Mouse (Mus musculus): ENCODE data around the gene Olfr130.

The Olfr130 gene

GRCm38 (mm10) chr17:38063621-38064020, at the start of gene Olfr130:
Gene Olfr130 (plus strand): TSS chr17:38063921.
- DNase-seq (ENCODE audit: low spot score in 2 of 2) = no peak

GRCm38 (mm10) chr17:38016341-38016740, 47.4 kb upstream of the Olfr130 start:
- DNase-seq (ENCODE audit: low spot score in 2 of 2) = no peak

- no peak for DNase-seq (ENCODE audit: low spot score in 2 of 2)
Measured at GRCm38 (mm10) chr17:38026297-38026696, 37.4 kb upstream of the Olfr130 start.

- no peak for DNase-seq (ENCODE audit: low spot score in 2 of 2)
Measured at GRCm38 (mm10) chr17:38059979-38060378, 3.7 kb upstream of the Olfr130 start, which contains the start of gene Olfr129. Gene Olfr129 (minus strand): TSS chr17:38060079.

- no peak for DNase-seq (ENCODE audit: low spot score in 2 of 2)
Measured at GRCm38 (mm10) chr17:38082364-38082763, 18.6 kb downstream of the Olfr130 start.

- DNase-seq (ENCODE audit: low spot score in 2 of 2) = no peak
Measured at GRCm38 (mm10) chr17:38088593-38088992, 24.9 kb downstream of the Olfr130 start, which contains the start of gene Olfr131. Gene Olfr131 (minus strand): TSS chr17:38088693.
